Mouse (Mus musculus) limb, embryonic 14.5 days (tissue): ENCODE data around the gene Hexb. TPM values are rescaled to one million over a fixed set of nuclear protein-coding genes. Genes with fewer than 3 reads are reported as not detected.

Experiments used
- ATAC-seq: fragments of 200-750 bp; cut with Nextera tagmentation; 2 replicates; pipeline ENCODE4 v1.8.0; 2017; ENCODE audit warnings: low read depth, moderate number of reproducible peaks, moderate TSS enrichment; ENCODE audit not compliant: low FRiP score
- DNase-seq: peaks from one replicate; pipeline ENCODE4 v3.0.0-alpha.2; 2015; ENCODE audit warnings: low spot score
- H3K27ac ChIP-seq: fragments of 300-500 bp; sonication (generic); replicated peaks from 2 replicates; pipeline ENCODE4 v1.5.1; 2014; ENCODE audit warnings: low read depth, mild to moderate bottlenecking, low read length, moderate library complexity, mixed read lengths
- H3K27me3 ChIP-seq: fragments of 300-500 bp; sonication (generic); 2 replicates; pipeline ENCODE4 v1.6.1; 2014; ENCODE audit warnings: low read length, mixed read lengths; ENCODE audit not compliant: control insufficient read depth, insufficient read depth
- H3K36me3 ChIP-seq: fragments of 300-500 bp; sonication (generic); 2 replicates; pipeline ENCODE4 v1.6.1; 2014; ENCODE audit warnings: mild to moderate bottlenecking, low read length, moderate library complexity, mixed read lengths; ENCODE audit not compliant: control insufficient read depth, insufficient read depth
- H3K4me1 ChIP-seq: fragments of 300-500 bp; sonication (generic); 2 replicates; pipeline ENCODE4 v1.6.1; 2014; ENCODE audit warnings: antibody characterized with exemption, low read length, mixed read lengths; ENCODE audit not compliant: control insufficient read depth, insufficient read depth
- H3K4me2 ChIP-seq: fragments of 300-500 bp; sonication (generic); replicated peaks from 2 replicates; pipeline ENCODE4 v1.6.1; 2014; ENCODE audit warnings: low read depth, mild to moderate bottlenecking, low read length, moderate library complexity; ENCODE audit not compliant: severe bottlenecking
- H3K4me3 ChIP-seq: fragments of 300-500 bp; sonication (generic); replicated peaks from 2 replicates; pipeline ENCODE4 v1.5.1; 2014; ENCODE audit warnings: low read length
- H3K9ac ChIP-seq: fragments of 300-500 bp; sonication (generic); 2 replicates; pipeline ENCODE4 v1.6.1; 2014; ENCODE audit warnings: mild to moderate bottlenecking, low read depth, low read length, moderate library complexity; ENCODE audit not compliant: severe bottlenecking
- H3K9me3 ChIP-seq: fragments of 300-500 bp; sonication (generic); 2 replicates; pipeline ENCODE4 v1.6.1; 2016; ENCODE audit warnings: low read length; ENCODE audit not compliant: control insufficient read depth
- POLR2A ChIP-seq: fragments of 200-500 bp; IDR thresholded peaks from 2 replicates; pipeline ENCODE4 v1.8.0; 2012; ENCODE audit warnings: inconsistent platforms, mild to moderate bottlenecking, moderate library complexity, borderline replicate concordance; ENCODE audit not compliant: insufficient read depth, insufficient read length; ENCODE audit errors: extremely low read depth
- WGBS: fragments of 180-500 bp; shearing (Covaris S2); extraction: QIAGEN DNeasy Blood & Tissue Kit; methylation state at CpG from one replicate; pipeline ENCODE4 v1.1.7; 2014; 5-methylcytosine and 5-hydroxymethylcytosine counted together
- polyA plus RNA-seq, 2 experiments: library from polyadenylated mRNA; depleted of rRNA in 1 of 2; stranded (reverse) in 1 of 2; unstranded in 1 of 2; fragments of >200 nt; fragmentation: Nextera tagmentation in 1 of 2; extraction: Ambion mirVana in 1 of 2; gene quantifications; 2 replicates each; pipeline versions ENCODE4 v1.2.1 to v1.2.3; 2012 to 2014

Gene Hexb
- polyA plus RNA-seq, 2 experiments, result 46.3 to 60.1 TPM

- H3K4me2 ChIP-seq, result no peak overlapping the region
- H3K36me3 ChIP-seq, result no peaks in the 10 kb centered on the region
- H3K27ac ChIP-seq, result no peak overlapping the region
- TF ChIP-seq POLR2A, result no peak
- no peak for DNase-seq
- no peak overlapping the region for H3K4me3 ChIP-seq
- WGBS, result 54% methylated on average over 3 of the region's 3 CpGs
- no peaks in the 10 kb centered on the region for H3K9me3 ChIP-seq
- H3K27me3 ChIP-seq, result no peaks in the 10 kb centered on the region
- no peak for ATAC-seq
- peaks cover 21% of the 10 kb centered on the region for H3K4me1 ChIP-seq
- no peak overlapping the region for H3K9ac ChIP-seq
Measured at GRCm38 (mm10) chr13:97214583-97215268, 16.6 kb upstream of the Hexb start.

- Histone ChIP-seq H3K4me3 (no peak overlapping the region), H3K9me3 (no peaks in the 10 kb centered on the region), H3K27ac (no peak overlapping the region), H3K4me2 (no peak overlapping the region), H3K36me3 (no peaks in the 10 kb centered on the region), H3K9ac (no peak overlapping the region), H3K27me3 (no peaks in the 10 kb centered on the region), H3K4me1 (0 out of 2 replicates have a peak, but pooled peaks cover 3% of the 10 kb centered on the region)
- DNase-seq (no peak), ATAC-seq (no peak)
- WGBS, result 75% methylated on average over 3 of the region's 3 CpGs
- TF ChIP-seq POLR2A, result no peak
Measured at GRCm38 (mm10) chr13:97208500-97209010, 10.4 kb upstream of the Hexb start.

- H3K4me2 ChIP-seq, result no peak overlapping the region
- ATAC-seq (no peak), DNase-seq (no peak)
- no peak overlapping the region for H3K9ac ChIP-seq
- 50% methylated on average over 7 of the region's 7 CpGs for WGBS
- no peak overlapping the region for H3K27ac ChIP-seq
- no peaks in the 10 kb centered on the region for H3K27me3 ChIP-seq
- no peak for TF ChIP-seq POLR2A
- H3K4me1 ChIP-seq, result 0 out of 2 replicates have a peak, but pooled peaks cover 3% of the 10 kb centered on the region
- H3K9me3 ChIP-seq, result no peaks in the 10 kb centered on the region
- H3K36me3 ChIP-seq, result no peaks in the 10 kb centered on the region
- H3K4me3 ChIP-seq, result no peak overlapping the region
Measured at GRCm38 (mm10) chr13:97208112-97208478, 9.9 kb upstream of the Hexb start.

DNA sequence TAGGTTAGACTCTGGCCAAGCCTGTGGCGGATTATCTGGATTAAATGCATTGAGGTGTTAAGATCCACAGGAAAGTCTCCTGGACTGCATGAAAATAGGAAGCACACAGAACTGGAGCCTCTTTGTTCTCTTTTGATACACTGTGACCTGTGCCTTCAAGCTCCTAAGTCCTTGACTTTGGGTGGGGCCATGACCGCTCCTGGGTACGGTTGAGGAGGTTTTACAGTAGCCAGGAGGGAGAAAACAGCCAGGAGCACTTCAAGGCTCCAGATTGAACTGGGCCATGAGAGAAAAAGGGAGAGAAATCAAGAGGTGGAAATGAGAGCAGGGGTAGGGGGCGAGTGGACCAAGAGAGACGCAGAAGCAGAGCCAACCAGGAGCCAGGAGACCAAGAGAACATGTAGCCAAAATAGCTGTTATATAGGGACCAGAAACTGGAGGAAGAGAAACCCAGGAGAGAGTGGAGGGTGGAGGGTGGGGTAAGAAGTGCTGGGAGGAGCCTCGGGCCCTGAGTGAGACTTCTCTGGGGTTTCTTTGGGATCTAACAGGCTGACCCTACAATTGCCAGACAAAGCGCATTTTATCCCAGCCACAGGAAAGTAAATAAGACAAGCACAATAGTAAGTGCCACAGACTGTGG lies 9.4 kb upstream of the Hexb start:
- H3K27me3 ChIP-seq, result no peaks in the 10 kb centered on the region
- no peak overlapping the region for H3K4me3 ChIP-seq
- H3K27ac ChIP-seq, result no peak overlapping the region
- 82% methylated on average over 7 of the region's 7 CpGs for WGBS
- no peak overlapping the region for H3K4me2 ChIP-seq
- H3K4me1 ChIP-seq, result 0 out of 2 replicates have a peak, but pooled peaks cover 3% of the 10 kb centered on the region
- ATAC-seq, result no peak
- H3K9ac ChIP-seq, result no peak overlapping the region
- no peaks in the 10 kb centered on the region for H3K36me3 ChIP-seq
- DNase-seq, result no peak
- H3K9me3 ChIP-seq, result no peaks in the 10 kb centered on the region
- no peak for TF ChIP-seq POLR2A

DNA sequence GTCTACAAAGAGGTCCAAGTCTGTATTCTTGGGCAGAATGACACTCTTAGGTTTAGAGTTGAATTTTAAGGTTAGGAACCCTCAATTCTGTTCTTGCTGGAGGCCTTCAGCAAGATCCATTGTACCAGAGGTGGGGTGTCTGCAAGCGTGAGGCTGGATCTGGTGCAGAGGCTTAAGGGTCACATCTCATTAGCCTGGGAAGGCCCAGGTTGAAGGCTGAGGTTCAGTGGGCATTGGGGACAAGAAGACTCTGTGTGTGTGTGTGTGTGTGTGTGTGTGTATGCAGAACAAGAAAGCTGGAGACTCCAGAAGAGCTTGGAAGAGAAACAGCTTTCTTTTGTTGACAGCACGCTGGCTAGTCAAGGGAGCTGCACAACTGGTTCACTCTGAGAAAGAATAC lies 7.9 kb upstream of the Hexb start:
- Histone ChIP-seq H3K27ac (no peak overlapping the region), H3K4me3 (no peak overlapping the region), H3K27me3 (no peaks in the 10 kb centered on the region), H3K9ac (no peak overlapping the region), H3K4me1 (0 out of 2 replicates have a peak, but pooled peaks cover 3% of the 10 kb centered on the region), H3K36me3 (no peaks in the 10 kb centered on the region), H3K9me3 (no peaks in the 10 kb centered on the region), H3K4me2 (no peak overlapping the region)
- DNase-seq, result no peak
- 95% methylated on average over 2 of the region's 2 CpGs for WGBS
- ATAC-seq, result no peak
- TF ChIP-seq POLR2A, result no peak
